Mouse (Mus musculus) spleen, adult 12 weeks (tissue): Measurements from ENCODE around the gene Ubald2.
"Not testable (repeated sequence)": the region's sequence is repeated elsewhere in the genome, so short reads cannot be mapped to it uniquely, and the experiment has no call there.

Experiments
- DNase-seq: peaks from one replicate; pipeline ENCODE4 v3.0.0; 2022; ENCODE audit warnings: low spot score

The Ubald2 gene

GRCm38 (mm10) chr11:116416196-116416943, 17.5 kb upstream of the Ubald2 start:
- DNase-seq: no peak

GRCm38 (mm10) chr11:116417054-116417453, 16.8 kb upstream of the Ubald2 start:
- DNase-seq: no peak

- no peak for DNase-seq
Measured at GRCm38 (mm10) chr11:116418194-116418840, 15.6 kb upstream of the Ubald2 start.

DNA sequence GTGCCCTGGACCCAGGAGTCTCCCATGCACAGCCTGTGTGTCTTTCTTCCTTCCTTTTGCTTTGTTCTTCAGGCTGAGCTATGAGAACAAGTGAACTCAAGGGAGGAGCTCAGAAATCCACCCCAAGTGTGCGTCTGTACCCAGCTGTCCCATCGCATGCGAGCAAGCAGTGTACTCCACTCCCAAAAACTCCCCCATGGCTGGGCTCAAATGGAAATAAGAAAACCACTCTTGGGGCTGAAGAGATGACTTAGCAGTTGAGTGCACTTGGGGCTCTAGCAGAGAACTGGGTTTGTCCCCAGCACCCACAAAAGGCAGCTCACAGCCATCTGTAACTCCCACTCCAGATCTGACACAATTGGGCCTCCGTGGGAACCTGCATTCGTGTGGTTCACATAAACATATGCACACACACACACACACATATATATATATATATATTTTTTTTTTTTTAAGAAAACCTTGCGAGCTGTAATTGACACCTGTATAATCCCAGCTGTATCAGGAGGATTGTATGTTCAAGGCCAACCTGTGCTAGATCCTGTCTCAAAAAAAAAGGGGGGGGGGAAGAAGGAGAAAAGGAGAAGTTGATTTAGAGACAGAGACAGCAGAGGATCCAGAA, 14.9 kb upstream of the Ubald2 start:
- no peak for DNase-seq

GRCm38 (mm10) chr11:116421102-116421501, 12.8 kb upstream of the Ubald2 start:
- DNase-seq: no peak

GRCm38 (mm10) chr11:116422562-116422961, 11.3 kb upstream of the Ubald2 start:
- DNase-seq: no peak

GRCm38 (mm10) chr11:116423214-116423613, 10.7 kb upstream of the Ubald2 start:
- no peak for DNase-seq

- peak; percentile 52 for DNase-seq
Measured at GRCm38 (mm10) chr11:116423782-116424620, 9.9 kb upstream of the Ubald2 start.

GRCm38 (mm10) chr11:116424621-116425407, 9.1 kb upstream of the Ubald2 start:
- DNase-seq: no peak

GRCm38 (mm10) chr11:116426328-116426727, 7.6 kb upstream of the Ubald2 start:
- DNase-seq: not testable (repeated sequence)

GRCm38 (mm10) chr11:116426852-116427575, 6.9 kb upstream of the Ubald2 start:
- no peak for DNase-seq

DNA sequence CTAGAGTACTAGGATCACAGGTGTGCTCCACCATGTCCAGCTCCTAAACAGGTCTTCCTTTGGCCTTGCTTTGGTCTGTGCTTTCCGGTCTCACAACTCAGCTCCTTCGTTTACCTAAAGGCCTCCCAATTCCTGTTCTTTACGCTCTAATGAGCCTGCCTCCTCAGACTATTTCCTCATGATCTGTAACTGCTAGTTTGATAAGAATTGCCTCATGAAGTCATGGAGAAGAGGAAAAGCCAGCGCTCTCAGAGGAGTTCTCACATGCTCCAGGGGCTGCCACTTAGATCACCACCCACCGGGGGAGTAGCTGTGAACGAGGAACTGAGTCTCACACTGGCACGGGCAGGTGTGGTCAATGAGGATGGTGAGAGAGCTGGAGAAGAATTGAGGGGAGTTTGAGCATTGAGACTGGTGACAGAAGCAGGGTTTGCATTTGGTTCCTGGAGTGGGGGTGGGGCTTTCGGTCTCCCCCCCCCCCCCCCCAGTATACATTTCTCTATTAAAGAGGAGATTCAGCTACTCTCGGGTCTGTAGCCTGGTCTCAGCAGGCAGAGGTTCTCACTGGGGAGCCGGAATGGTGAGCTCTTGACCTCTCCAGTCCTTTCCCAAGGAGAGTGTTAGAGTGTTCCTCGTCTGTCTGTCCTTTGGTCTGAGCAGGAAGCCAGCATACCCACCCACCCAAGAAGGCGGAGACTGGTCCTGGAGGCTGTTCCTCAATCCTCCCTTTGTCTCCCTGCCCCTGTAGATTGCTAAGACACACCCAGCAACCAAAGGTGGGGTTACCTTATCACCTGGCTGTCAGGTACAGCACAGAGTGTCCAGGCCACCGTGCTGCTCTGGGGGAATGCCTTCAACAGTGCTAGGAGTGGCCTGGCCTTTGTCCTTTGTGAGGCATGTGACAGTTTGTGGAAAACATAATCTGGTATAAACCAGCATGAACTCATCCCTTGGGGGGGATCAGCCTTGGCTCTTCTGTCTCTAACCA, 4.7 kb upstream of the Ubald2 start:
- no peak for DNase-seq

GRCm38 (mm10) chr11:116429862-116430613, 3.9 kb upstream of the Ubald2 start:
- DNase-seq: no peak

- no peak for DNase-seq
Measured at GRCm38 (mm10) chr11:116430723-116431427, 3.0 kb upstream of the Ubald2 start.

GRCm38 (mm10) chr11:116431428-116432077, 2.3 kb upstream of the Ubald2 start:
- DNase-seq: no peak

DNA sequence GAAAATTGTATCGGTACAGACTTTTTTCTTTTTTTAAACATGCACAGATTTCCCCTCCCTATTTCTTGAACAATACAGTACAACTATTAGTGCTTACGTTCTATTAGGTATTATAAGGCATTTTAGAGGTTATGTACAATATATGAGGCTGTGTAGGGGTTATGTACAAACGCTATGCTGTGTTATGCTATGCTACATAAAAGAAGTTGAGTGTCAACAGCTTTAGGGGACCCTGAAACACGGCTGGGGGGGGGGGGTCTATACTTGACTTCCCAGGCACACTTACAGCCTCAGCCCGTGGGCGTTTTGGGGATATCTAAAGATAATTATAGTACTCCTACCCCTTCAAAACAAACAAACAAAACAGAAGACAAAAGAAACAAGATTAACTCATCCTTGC, 1.8 kb upstream of the Ubald2 start:
- DNase-seq: no peak

GRCm38 (mm10) chr11:116432593-116433355, 1.1 kb upstream of the Ubald2 start:
- no peak for DNase-seq
